Mouse (Mus musculus): ENCODE data around the gene Kif3a.

Gene Kif3a

DNA sequence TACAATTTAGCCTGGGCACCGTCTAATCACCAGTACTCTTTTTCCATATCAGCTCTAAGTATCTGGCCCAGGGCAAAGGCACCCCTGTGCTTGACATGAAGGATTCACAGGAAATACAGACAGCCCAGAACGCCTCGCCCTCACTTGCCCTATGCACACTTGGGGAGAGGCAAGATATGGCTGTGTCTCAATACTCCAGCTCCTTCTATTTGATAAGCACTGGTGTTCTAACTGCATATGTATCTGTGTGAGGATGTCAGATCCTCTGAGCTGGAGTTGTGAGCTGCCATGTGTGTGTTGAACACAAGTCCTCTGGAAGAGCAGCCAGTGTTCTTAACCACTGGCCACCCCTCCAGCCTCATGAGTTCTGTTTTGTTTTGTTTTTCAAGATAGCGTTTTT, 84.3 kb downstream of the Kif3a start:
- DNase-seq (ENCODE audit: low spot score): no peak

All from urinary bladder, postnatal 10 days (tissue).